Mouse (Mus musculus) heart, embryonic 16.5 days (tissue): Measurements from ENCODE around the gene Emc4. TPM values are rescaled to one million over a fixed set of nuclear protein-coding genes. Genes with fewer than 3 reads are reported as not detected.
A peak's percentile ranks its signal among the peaks of the same experiment; 100 is the strongest.

Experiments
- ATAC-seq: fragments of 200-750 bp; cut with Nextera tagmentation; replicated peaks from 2 replicates; pipeline ENCODE4 v1.8.0; 2017; ENCODE audit warnings: moderate number of reproducible peaks; ENCODE audit not compliant: insufficient read depth, low FRiP score; ENCODE audit errors: extremely low read depth
- H3K27ac ChIP-seq: fragments of 300-500 bp; sonication (generic); 2 replicates; pipeline ENCODE4 v1.5.1; 2014; ENCODE audit warnings: mild to moderate bottlenecking, low read length, control low read depth, moderate library complexity
- H3K27me3 ChIP-seq: fragments of 300-500 bp; sonication (generic); 2 replicates; pipeline ENCODE4 v1.6.1; 2014; ENCODE audit warnings: low read length, mixed read lengths; ENCODE audit not compliant: control insufficient read depth, insufficient read depth
- H3K36me3 ChIP-seq: fragments of 300-500 bp; sonication (generic); 2 replicates; pipeline ENCODE4 v1.6.1; 2014; ENCODE audit not compliant: control insufficient read depth, insufficient read depth
- H3K4me1 ChIP-seq: fragments of 300-500 bp; sonication (generic); 2 replicates; pipeline ENCODE4 v1.6.1; 2014; ENCODE audit warnings: low read length, mixed read lengths; ENCODE audit not compliant: control insufficient read depth, insufficient read depth
- H3K4me2 ChIP-seq: fragments of 300-500 bp; sonication (generic); 2 replicates; pipeline ENCODE4 v1.6.1; 2014; ENCODE audit warnings: low read depth, mild to moderate bottlenecking, control low read depth, low read length
- H3K4me3 ChIP-seq: fragments of 300-500 bp; sonication (generic); 2 replicates; pipeline ENCODE4 v1.5.1; 2014; ENCODE audit warnings: mild to moderate bottlenecking, control low read depth, low read length
- H3K9ac ChIP-seq: fragments of 300-500 bp; sonication (generic); 2 replicates; pipeline ENCODE4 v1.6.1; 2014; ENCODE audit warnings: low read length, control low read depth
- H3K9me3 ChIP-seq: fragments of 300-500 bp; sonication (generic); replicated peaks from 2 replicates; pipeline ENCODE4 v1.6.1; 2016; ENCODE audit warnings: low read length; ENCODE audit not compliant: control insufficient read depth
- WGBS: fragments of 180-500 bp; shearing (Covaris S2); extraction: QIAGEN DNeasy Blood & Tissue Kit; methylation state at CpG from one replicate; pipeline ENCODE4 v1.1.7; 2014; 5-methylcytosine and 5-hydroxymethylcytosine counted together
- polyA plus RNA-seq: library from polyadenylated mRNA; unstranded; fragments of >200 nt; fragmentation: Nextera tagmentation; extraction: Ambion mirVana; gene quantifications from 2 replicates; pipeline ENCODE4 v1.2.1, GENCODE M21; 2015

Emc4 gene
- polyA plus RNA-seq, 1 experiment from 2014 or later = 98.0 TPM

DNA sequence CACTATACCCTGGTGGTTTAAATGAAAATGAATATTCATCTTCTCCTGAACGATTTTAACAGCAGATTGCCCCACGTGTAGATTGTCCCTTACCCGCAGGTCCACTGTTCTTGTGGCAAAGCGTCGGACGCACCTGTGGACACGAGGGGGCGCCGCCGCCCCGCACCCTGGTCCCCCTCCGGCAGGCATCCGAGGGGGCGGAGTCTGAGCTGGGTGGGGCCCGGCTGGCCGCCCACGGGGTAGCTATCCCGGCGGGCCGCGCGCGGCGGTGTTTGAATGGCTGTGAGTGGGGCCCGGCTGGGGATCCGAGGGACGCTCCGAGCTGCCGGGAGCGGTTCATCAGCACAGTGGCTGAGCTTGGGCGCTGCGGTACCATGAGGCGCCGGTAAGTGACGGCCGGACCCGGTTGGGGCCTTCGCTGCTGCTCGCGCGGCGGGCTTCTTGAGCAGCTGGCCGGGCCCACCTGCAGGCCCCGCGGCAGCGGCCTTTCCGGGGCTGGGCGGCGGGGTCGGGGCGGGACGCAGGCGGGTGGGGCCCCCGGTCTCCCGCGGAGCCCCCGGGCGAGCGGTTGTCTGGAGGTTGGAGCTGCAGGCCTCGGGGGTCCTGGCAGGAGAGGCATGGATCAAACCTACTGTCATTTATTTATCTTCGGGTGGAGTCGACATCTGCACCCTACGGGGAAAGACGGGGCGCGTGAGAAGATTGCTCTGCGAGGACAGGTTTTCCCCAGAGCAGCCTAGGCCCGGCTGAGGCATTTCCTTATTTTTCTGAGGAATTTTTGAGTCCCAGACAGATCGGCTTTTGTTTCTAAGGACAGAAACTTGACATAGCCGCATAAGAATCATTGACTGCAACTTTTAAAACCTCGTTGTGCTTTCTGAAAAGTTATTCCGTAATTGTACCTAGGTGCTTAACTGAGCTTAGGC is 11.4 kb upstream of the Emc4 start, which contains the start of gene Katnbl1:
Gene Katnbl1, plus strand, starts transcription at position 239 of the 926 bp plus-strand sequence.
- H3K36me3 ChIP-seq = no peaks in the 10 kb centered on the region
- no peaks in the 10 kb centered on the region for H3K27me3 ChIP-seq
- ATAC-seq = peak; percentile 99
- H3K4me2 ChIP-seq = peak within 1 kb of the TSS; percentile 81
- no peaks in the 10 kb centered on the region for H3K9me3 ChIP-seq
- peak within 1 kb of the TSS; percentile 95 for H3K9ac ChIP-seq
- peaks cover 12% of the 10 kb centered on the region for H3K4me1 ChIP-seq
- WGBS = under 1% methylated on average over 72 of the region's 72 CpGs
- peak within 1 kb of the TSS; percentile 83 for H3K27ac ChIP-seq
- H3K4me3 ChIP-seq = peak within 1 kb of the TSS; percentile 86

DNA sequence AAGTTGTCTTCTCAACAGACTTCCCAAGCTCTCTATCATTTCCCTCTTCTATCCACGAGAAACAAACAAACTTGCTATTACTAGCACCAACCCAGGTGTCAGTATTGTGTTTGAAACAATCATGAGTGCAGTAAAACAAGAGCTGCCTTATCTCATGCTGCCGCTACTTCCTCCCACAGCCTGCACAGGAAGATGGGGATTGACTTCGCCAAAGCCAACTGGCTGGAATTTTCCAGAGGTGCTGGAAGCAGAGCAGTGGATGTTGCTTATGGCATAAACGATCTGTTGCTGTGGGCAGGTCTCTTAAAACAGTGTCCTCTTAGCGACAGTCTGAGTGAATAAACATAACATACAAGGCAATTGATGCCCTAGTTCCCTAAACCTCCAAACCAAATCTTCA is 6.8 kb upstream of the Emc4 start:
- no peak overlapping the region for H3K27ac ChIP-seq

DNA sequence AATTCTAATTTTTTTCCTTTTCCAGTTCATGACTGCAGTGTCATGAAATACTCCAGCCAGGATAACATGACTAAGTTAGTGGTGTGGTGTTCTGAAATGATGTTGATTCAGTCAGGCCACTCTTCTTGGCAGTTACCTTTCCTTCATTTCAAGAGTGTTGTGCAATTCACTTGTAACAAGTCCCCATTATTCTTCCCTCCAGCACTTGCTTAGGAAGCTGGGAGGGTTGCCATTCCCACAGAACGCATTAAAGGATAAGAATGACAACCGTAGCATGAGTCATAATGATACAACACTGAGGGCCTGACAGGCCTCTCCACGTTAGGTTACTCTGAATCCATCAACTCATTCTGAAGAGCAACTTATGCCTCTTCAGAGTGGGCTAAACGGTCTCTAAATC is 5.3 kb upstream of the Emc4 start:
- no peak overlapping the region for H3K4me2 ChIP-seq
- no peaks in the 10 kb centered on the region for H3K4me1 ChIP-seq
- no peaks in the 10 kb centered on the region for H3K27me3 ChIP-seq
- H3K9me3 ChIP-seq = no peaks in the 10 kb centered on the region
- 42% methylated on average over 4 of the region's 4 CpGs for WGBS
- no peak for ATAC-seq
- H3K27ac ChIP-seq = no peak overlapping the region
- no peaks in the 10 kb centered on the region for H3K36me3 ChIP-seq
- no peak overlapping the region for H3K9ac ChIP-seq
- no peak overlapping the region for H3K4me3 ChIP-seq

More for the DNA sequence above, 6.8 kb upstream of the Emc4 start:
- no peaks in the 10 kb centered on the region for H3K27me3 ChIP-seq
- no peak overlapping the region for H3K9ac ChIP-seq
- H3K4me2 ChIP-seq = no peak overlapping the region
- H3K4me1 ChIP-seq = no peaks in the 10 kb centered on the region
- WGBS = 42% methylated on average over 5 of the region's 5 CpGs
- H3K9me3 ChIP-seq = no peaks in the 10 kb centered on the region
- H3K36me3 ChIP-seq = no peaks in the 10 kb centered on the region
- ATAC-seq = no peak
- H3K4me3 ChIP-seq = no peak overlapping the region

DNA sequence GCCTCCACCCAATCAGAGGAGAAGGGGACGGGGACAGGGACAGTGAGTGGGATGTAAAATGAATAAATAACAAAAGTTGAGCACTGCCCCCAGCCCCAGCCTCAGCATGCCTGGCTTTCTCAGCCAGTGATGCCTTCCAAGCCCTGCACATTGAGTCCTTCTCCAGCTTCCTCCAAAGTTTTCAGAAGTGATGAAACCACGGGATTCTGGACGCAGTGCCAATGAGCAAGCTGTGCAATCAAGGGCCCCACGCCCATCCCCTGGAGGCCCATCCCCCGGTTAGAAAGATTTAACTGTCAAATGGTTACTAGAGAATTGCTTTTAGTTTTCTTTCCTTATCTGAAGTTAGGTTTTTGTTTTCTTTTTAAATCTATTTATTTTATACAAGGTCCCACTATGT is 2.1 kb upstream of the Emc4 start:
- Histone ChIP-seq H3K27ac (no peak overlapping the region), H3K4me1 (peaks cover 10% of the 10 kb centered on the region), H3K9ac (no peak overlapping the region), H3K4me3 (no peak overlapping the region), H3K4me2 (no peak overlapping the region), H3K27me3 (no peaks in the 10 kb centered on the region), H3K36me3 (0 out of 2 replicates have a peak, but pooled peaks cover 3% of the 10 kb centered on the region), H3K9me3 (no peaks in the 10 kb centered on the region)
- no peak for ATAC-seq
- WGBS = 58% methylated on average over 5 of the region's 5 CpGs

DNA sequence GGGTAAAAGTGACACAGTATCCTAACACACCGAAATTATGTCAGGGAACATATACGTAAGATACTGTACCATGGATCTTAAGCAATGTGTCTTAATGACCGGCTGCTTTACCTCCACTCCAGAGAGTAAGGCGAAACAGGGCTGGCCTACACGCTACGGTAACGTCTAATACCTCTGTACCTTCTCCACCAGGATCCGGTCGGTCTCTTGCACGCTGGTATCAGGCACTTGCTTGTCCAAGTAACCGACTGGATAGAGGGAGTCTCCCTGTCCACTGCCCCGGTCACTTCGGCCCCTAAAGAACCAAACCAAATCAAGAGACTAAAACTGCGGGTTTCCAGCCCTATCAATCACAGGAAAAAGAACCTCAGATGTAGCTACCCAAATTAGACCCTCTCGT is 605 bp downstream of the Emc4 start:
- no peaks in the 10 kb centered on the region for H3K27me3 ChIP-seq
- H3K4me2 ChIP-seq = peak overlapping the region; percentile 92
- peak overlapping the region; percentile 96 for H3K4me3 ChIP-seq
- no peaks in the 10 kb centered on the region for H3K9me3 ChIP-seq
- H3K27ac ChIP-seq = peak overlapping the region; percentile 90
- H3K4me1 ChIP-seq = peaks cover 10% of the 10 kb centered on the region
- 13% methylated on average over 15 of the region's 15 CpGs for WGBS
- H3K36me3 ChIP-seq = peaks cover 18% of the 10 kb centered on the region
- no peak; the same call in 1 of the 2 replicates for ATAC-seq
- H3K9ac ChIP-seq = peak overlapping the region; percentile 91

DNA sequence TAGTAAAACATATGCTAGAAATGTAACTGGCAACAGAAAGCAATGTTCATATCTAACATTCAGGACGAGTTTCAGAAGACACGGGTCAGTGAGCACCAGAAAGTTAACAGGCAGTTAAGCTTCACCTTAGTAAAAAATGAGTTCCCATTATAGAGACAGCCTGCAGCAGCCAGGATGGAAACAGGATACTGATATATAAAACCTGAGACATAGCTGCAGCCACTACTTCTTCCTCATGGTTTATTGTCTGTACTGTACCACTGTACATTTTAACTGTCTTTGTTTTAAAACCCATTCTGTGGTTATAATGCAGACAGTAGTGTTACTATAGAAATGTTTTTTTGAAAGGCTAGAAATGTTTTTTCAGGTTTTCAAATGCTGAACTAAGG is 7.1 kb downstream of the Emc4 start:
- WGBS = 79% methylated on average over 2 of the region's 2 CpGs
- no peak for ATAC-seq

DNA sequence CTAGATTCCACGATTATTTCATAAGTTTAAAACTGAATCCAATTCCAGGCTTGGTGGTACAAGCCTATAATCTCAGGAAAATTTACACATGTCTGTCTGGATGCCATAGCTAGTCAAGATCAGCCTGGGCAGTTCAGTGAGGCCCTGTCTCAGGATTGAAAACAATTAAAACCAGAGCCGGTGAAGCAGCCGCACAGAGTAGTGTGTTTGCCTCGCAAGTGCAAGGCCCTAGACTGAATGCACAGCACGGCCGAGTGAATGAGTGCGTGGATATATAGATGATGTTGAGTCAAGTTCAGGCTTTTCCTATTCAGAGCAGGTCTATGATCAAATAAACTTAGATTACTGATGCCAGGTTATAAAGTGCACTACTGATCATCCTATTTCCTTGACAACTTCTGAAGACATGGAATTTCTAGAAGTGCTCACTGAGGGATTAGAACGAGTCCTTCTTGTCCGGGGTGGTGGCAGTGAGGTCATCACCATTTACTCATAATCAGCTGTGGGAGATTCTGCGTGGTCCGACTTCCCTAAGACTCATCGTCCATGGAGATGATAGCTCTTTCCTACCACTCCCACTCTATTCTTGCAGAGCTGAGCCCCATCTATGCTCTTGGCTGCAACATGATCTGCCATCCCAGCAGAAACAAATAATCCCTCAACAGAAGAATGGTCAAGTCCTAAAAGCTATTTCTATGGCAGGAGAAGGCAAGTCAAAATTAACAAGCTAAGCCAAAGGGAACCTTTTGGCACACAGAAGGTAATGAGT is 7.6 kb downstream of the Emc4 start:
- H3K4me3 ChIP-seq = no peak overlapping the region
- no peak for ATAC-seq
- H3K27me3 ChIP-seq = no peaks in the 10 kb centered on the region
- no peaks in the 10 kb centered on the region for H3K4me1 ChIP-seq
- no peak overlapping the region for H3K27ac ChIP-seq
- no peak overlapping the region for H3K4me2 ChIP-seq
- H3K9me3 ChIP-seq = no peaks in the 10 kb centered on the region
- no peak overlapping the region for H3K9ac ChIP-seq
- peaks cover 74% of the 10 kb centered on the region for H3K36me3 ChIP-seq
- WGBS = 81% methylated on average over 12 of the region's 12 CpGs

More for the DNA sequence above, 7.1 kb downstream of the Emc4 start:
- Histone ChIP-seq H3K9ac (no peak overlapping the region), H3K4me2 (no peak overlapping the region), H3K36me3 (peaks cover 69% of the 10 kb centered on the region), H3K27ac (no peak overlapping the region), H3K4me1 (no peaks in the 10 kb centered on the region), H3K4me3 (no peak overlapping the region), H3K9me3 (no peaks in the 10 kb centered on the region), H3K27me3 (no peaks in the 10 kb centered on the region)

DNA sequence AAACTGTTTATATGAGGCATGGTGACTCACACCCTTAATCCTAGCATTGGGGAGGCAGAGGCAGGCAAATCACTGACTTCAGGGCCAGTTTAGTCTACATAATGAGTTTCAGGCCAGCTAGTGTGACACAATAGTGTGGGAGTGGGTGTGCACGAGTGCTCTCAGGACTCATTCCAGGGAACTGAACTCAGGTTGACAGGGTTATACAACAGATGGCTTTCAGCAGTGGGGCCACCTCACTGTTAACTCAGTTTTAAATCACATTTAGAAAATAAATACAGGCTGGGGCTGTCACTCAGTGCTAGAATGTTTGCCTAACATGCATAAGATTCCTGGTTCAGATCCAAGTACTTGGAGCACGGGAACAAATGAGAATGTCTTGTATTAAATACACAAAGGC is 8.2 kb downstream of the Emc4 start:
- ATAC-seq = no peak
- H3K9me3 ChIP-seq = no peaks in the 10 kb centered on the region
- no peak overlapping the region for H3K4me2 ChIP-seq
- no peak overlapping the region for H3K27ac ChIP-seq
- peaks cover 77% of the 10 kb centered on the region for H3K36me3 ChIP-seq
- H3K4me1 ChIP-seq = no peaks in the 10 kb centered on the region
- H3K9ac ChIP-seq = no peak overlapping the region
- H3K27me3 ChIP-seq = no peaks in the 10 kb centered on the region
- 61% methylated on average over 2 of the region's 2 CpGs for WGBS
- H3K4me3 ChIP-seq = no peak overlapping the region
